Mouse (Mus musculus): ENCODE data around the gene Nup133.

DNA sequence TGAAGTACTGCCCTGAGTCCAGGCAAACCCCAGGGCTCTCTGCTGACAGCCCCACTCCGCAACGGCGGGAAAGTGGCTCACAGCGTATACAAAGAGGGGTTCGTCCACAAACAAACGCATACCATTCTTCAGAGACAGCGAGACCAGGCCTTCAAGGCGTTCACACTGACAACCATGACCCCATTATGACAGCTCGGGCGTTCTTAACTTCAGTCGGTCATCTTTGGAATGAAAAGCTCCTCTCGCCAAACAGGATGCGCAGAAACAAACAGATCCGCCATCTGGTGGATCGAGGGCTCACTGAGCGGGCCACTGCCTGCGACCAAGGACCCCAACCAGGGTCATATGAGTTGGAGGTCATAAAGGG, 90.5 kb downstream of the Nup133 start:
- TF ChIP-seq CTCF (IDR thresholded peaks at IDR 0.05; ENCODE audit: extremely low read depth, insufficient read depth, low read length) (no peak), POLR2A (IDR thresholded peaks at IDR 0.05; ENCODE audit: extremely low read depth, insufficient read depth, low read length) (no peak)
